Mouse (Mus musculus) hindlimb bud, embryonic 11.5 days (tissue): ENCODE results near the gene Tatdn2.
A peak's percentile ranks its signal among the peaks of the same experiment; 100 is the strongest.

ENCODE experiments used
- DNase-seq: peaks from one replicate; pipeline ENCODE4 v3.0.0-alpha.2; 2012; ENCODE audit warnings: low read depth, low spot score; ENCODE audit errors: extremely low spot score

Gene Tatdn2

GRCm38 (mm10) chr6:113696582-113697221 is at the start of gene Tatdn2:
Tatdn2 (plus strand) TSS chr6:113697050.
- peak; percentile 78 for DNase-seq

GRCm38 (mm10) chr6:113649346-113650196 is 47.3 kb upstream of the Tatdn2 start:
- no peak for DNase-seq

GRCm38 (mm10) chr6:113650197-113650640 is 46.6 kb upstream of the Tatdn2 start:
- no peak for DNase-seq

- no peak for DNase-seq
Observed at GRCm38 (mm10) chr6:113651626-113652025, 45.2 kb upstream of the Tatdn2 start.

GRCm38 (mm10) chr6:113653551-113653950 is 43.3 kb upstream of the Tatdn2 start:
- DNase-seq, result no peak

GRCm38 (mm10) chr6:113654102-113654501 is 42.7 kb upstream of the Tatdn2 start:
- DNase-seq, result no peak

GRCm38 (mm10) chr6:113654753-113655397 is 42.0 kb upstream of the Tatdn2 start:
- no peak for DNase-seq

GRCm38 (mm10) chr6:113655475-113655874 is 41.4 kb upstream of the Tatdn2 start:
- no peak for DNase-seq

- DNase-seq, result no peak
Observed at GRCm38 (mm10) chr6:113656847-113657246, 40.0 kb upstream of the Tatdn2 start.

- no peak for DNase-seq
Observed at GRCm38 (mm10) chr6:113658226-113658625, 38.6 kb upstream of the Tatdn2 start.

- DNase-seq, result no peak
Observed at GRCm38 (mm10) chr6:113659648-113660491, 37.0 kb upstream of the Tatdn2 start.

GRCm38 (mm10) chr6:113660492-113661352 is 36.1 kb upstream of the Tatdn2 start:
- DNase-seq, result no peak

- no peak for DNase-seq
Observed at GRCm38 (mm10) chr6:113661353-113662241, 35.3 kb upstream of the Tatdn2 start.

GRCm38 (mm10) chr6:113662964-113663700 is 33.7 kb upstream of the Tatdn2 start:
- DNase-seq, result no peak

GRCm38 (mm10) chr6:113664305-113664704 is 32.5 kb upstream of the Tatdn2 start:
- DNase-seq, result no peak

GRCm38 (mm10) chr6:113667611-113668122 is 29.2 kb upstream of the Tatdn2 start:
- no peak for DNase-seq

- DNase-seq, result no peak
Observed at GRCm38 (mm10) chr6:113668287-113669154, 28.3 kb upstream of the Tatdn2 start.
